ENCODE assay signal across 14 mouse cellular contexts in the genomic region with DNA sequence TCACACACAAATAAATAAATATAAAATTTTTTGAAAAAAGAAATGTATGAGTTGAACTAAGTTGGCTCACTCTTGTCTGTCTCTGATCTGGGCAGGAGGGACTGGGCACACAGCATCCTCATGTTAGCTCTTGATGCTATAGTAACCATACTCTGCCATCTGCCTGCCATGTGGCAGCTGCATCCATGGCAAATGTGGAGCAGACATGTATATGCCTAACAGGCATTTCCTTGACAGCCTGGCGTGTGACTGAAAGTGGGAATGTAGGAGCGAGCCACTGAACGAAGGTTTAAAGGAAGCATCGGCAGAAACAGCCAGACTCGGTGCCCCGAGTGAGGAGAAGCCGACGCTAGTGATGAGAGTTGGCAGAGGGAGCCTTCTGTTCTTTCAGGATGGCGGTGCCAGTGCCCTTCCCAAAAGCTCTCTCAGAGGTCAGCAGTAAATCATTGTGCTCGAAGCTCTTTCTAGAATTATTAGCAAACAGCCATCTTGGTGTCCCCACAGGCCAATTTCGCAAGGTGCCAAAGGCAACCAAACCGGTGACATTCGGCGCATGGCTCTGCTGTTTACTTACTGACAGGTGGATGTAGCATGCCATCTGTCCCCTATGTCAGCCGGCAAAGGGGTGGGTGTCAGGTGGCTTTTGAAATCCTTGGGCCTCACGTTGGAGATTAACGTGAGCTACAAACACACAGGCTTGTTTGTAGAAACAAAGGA. TPM values are rescaled to one million over a fixed set of nuclear protein-coding genes. Genes with fewer than 3 reads are reported as not detected.
DNase-seq lines count a peak whose midpoint lies in the region; ATAC-seq lines count a peak whose summit lies in the region.
"Had no signal": no experiment of that assay in that cellular context is flagged by ENCODE, and none has a peak within 500 bp of the region (broad histone marks: within the 10 kb centered on the region; RNA-seq: fewer than 3 reads in every experiment).

No protein-coding gene starts in this region.

- DNase-seq in embryonic facial prominence, embryonic 10.5 days (ENCODE audit: low spot score): no peak
- DNase-seq in cerebellum, adult 11 months: peak; percentile 50
- DNase-seq in embryonic facial prominence, embryonic 14.5 days (ENCODE audit: low spot score): peak; percentile 45
- DNase-seq in lung, postnatal 14 days: no peak
- no peak for DNase-seq in c-Kit-positive CD71-positive TER-119-positive erythroid progenitor cells, embryonic 14.5 days (ENCODE audit: low spot score)
- DNase-seq: gastrocnemius, postnatal 10 days; lung, adult 18-20 months had no signal

- H3K36me3 ChIP-seq in embryonic facial prominence, embryonic 13.5 days: no peaks in the 10 kb centered on the region
- H3K36me3 ChIP-seq in embryonic facial prominence, embryonic 10.5 days (replicated peaks): no peaks in the 10 kb centered on the region
- no peaks in the 10 kb centered on the region for H3K36me3 ChIP-seq in megakaryocyte, embryonic 14.5 days (replicated peaks; ENCODE audit: low read length)
- H3K36me3 ChIP-seq in embryonic facial prominence, embryonic 14.5 days (ENCODE audit: control insufficient read depth, insufficient read depth, low read length): no peaks in the 10 kb centered on the region
- H3K36me3 ChIP-seq: heart, embryonic 12.5 days; limb, embryonic 13.5 days had no signal

- H3K9ac ChIP-seq in embryonic facial prominence, embryonic 13.5 days: no peak overlapping the region
- H3K9ac ChIP-seq in embryonic facial prominence, embryonic 14.5 days (ENCODE audit: low read depth, low read length): no peak overlapping the region
- H3K9ac ChIP-seq: heart, embryonic 12.5 days; limb, embryonic 13.5 days had no signal

- peak overlapping the region; percentile 9; the same call in 1 of the 2 replicates for H3K4me2 ChIP-seq in embryonic facial prominence, embryonic 13.5 days
- no peak overlapping the region for H3K4me2 ChIP-seq in embryonic facial prominence, embryonic 14.5 days (ENCODE audit: low read depth, low read length)
- H3K4me2 ChIP-seq: heart, embryonic 12.5 days; limb, embryonic 13.5 days had no signal

- peaks cover 10% of the 10 kb centered on the region for H3K4me1 ChIP-seq in embryonic facial prominence, embryonic 13.5 days
- H3K4me1 ChIP-seq in embryonic facial prominence, embryonic 10.5 days: peaks cover 6% of the 10 kb centered on the region
- no peaks in the 10 kb centered on the region for H3K4me1 ChIP-seq in megakaryocyte, embryonic 14.5 days
- 0 out of 2 replicates have a peak, but pooled peaks cover under 1% of the 10 kb centered on the region for H3K4me1 ChIP-seq in embryonic facial prominence, embryonic 14.5 days (ENCODE audit: control insufficient read depth, insufficient read depth, low read length)
- H3K4me1 ChIP-seq: heart, embryonic 12.5 days; limb, embryonic 13.5 days had no signal

- no peaks in the 10 kb centered on the region for H3K27me3 ChIP-seq in embryonic facial prominence, embryonic 13.5 days
- no peaks in the 10 kb centered on the region for H3K27me3 ChIP-seq in embryonic facial prominence, embryonic 10.5 days (replicated peaks; ENCODE audit: low read depth, poor library complexity, severe bottlenecking)
- H3K27me3 ChIP-seq in megakaryocyte, embryonic 14.5 days (replicated peaks): peaks cover 53% of the 10 kb centered on the region
- no peaks in the 10 kb centered on the region for H3K27me3 ChIP-seq in embryonic facial prominence, embryonic 14.5 days (replicated peaks; ENCODE audit: control insufficient read depth, insufficient read depth, low read length)
- H3K27me3 ChIP-seq: heart, embryonic 12.5 days had no signal

- no peak overlapping the region for H3K27ac ChIP-seq in embryonic facial prominence, embryonic 13.5 days
- H3K27ac ChIP-seq in embryonic facial prominence, embryonic 10.5 days (replicated peaks): no peak overlapping the region
- no peak overlapping the region for H3K27ac ChIP-seq in embryonic facial prominence, embryonic 14.5 days (replicated peaks; ENCODE audit: low read depth, low read length)
- H3K27ac ChIP-seq: limb, embryonic 13.5 days had no signal

- no peak overlapping the region for H3K4me3 ChIP-seq in embryonic facial prominence, embryonic 13.5 days
- H3K4me3 ChIP-seq in embryonic facial prominence, embryonic 10.5 days: no peak overlapping the region
- H3K4me3 ChIP-seq in megakaryocyte, embryonic 14.5 days (replicated peaks): peak overlapping the region; percentile 5
- no peak overlapping the region for H3K4me3 ChIP-seq in embryonic facial prominence, embryonic 14.5 days (ENCODE audit: low read depth, low read length)
- H3K4me3 ChIP-seq: heart, embryonic 12.5 days; limb, embryonic 13.5 days had no signal

- no peak for ATAC-seq in embryonic facial prominence, embryonic 13.5 days (ENCODE audit: insufficient number of reproducible peaks, insufficient read depth, low FRiP score, low TSS enrichment, low read depth)
- ATAC-seq in megakaryocyte, adult 5-6 weeks (ENCODE audit: poor library complexity, severe bottlenecking): no peak
- 0 out of 2 replicates have a peak, but pooled peaks have one; percentile 30 for ATAC-seq in embryonic facial prominence, embryonic 14.5 days (ENCODE audit: low read depth)

- no peaks in the 10 kb centered on the region for H3K9me3 ChIP-seq in embryonic facial prominence, embryonic 13.5 days
- H3K9me3 ChIP-seq in embryonic facial prominence, embryonic 10.5 days: no peaks in the 10 kb centered on the region
- H3K9me3 ChIP-seq in megakaryocyte, embryonic 14.5 days: 0 out of 2 replicates have a peak, but pooled peaks cover 3% of the 10 kb centered on the region
- H3K9me3 ChIP-seq in embryonic facial prominence, embryonic 14.5 days (ENCODE audit: control insufficient read depth, low read length): no peaks in the 10 kb centered on the region
- H3K9me3 ChIP-seq: heart, embryonic 12.5 days; limb, embryonic 13.5 days had no signal

- WGBS in embryonic facial prominence, embryonic 13.5 days: 67% methylated on average over 17 of the region's 17 CpGs
- 84% methylated on average over 17 of the region's 17 CpGs for WGBS in embryonic facial prominence, embryonic 10.5 days
- WGBS in embryonic facial prominence, embryonic 14.5 days: 69% methylated on average over 17 of the region's 17 CpGs

RNA-seq across cellular contexts. Expression of gene Abr, which starts 17.3 kb away (rescaled TPM):
- 35.5 and 39.1 TPM in 2 replicates for polyA plus RNA-seq in embryonic facial prominence, embryonic 13.5 days (2015; fragmentation: Nextera tagmentation; extraction: Ambion mirVana)
- polyA plus RNA-seq in embryonic facial prominence, embryonic 10.5 days (2016; fragmentation: Nextera tagmentation; extraction: Ambion mirVana): 29.6 and 34.6 TPM in 2 replicates
- polyA plus RNA-seq in megakaryocyte, embryonic 14.5 days (2012; ENCODE audit: insufficient read depth, low replicate concordance): 6.3 and 8.5 TPM in 2 replicates
- 45.8 and 47.9 TPM in 2 replicates for total RNA-seq in megakaryocyte, adult 5-6 weeks (2015)
- 78.4 and 84.4 TPM in 2 replicates for total RNA-seq in megakaryocyte, adult 5-6 weeks (2017)
- polyA plus RNA-seq in embryonic facial prominence, embryonic 14.5 days (2014; fragmentation: Nextera tagmentation; extraction: Ambion mirVana): 35.3 and 41.4 TPM in 2 replicates

RNA-seq across cellular contexts. Expression of gene Bhlha9, which starts 32.8 kb away (rescaled TPM):
- polyA plus RNA-seq in embryonic facial prominence, embryonic 13.5 days (2015; fragmentation: Nextera tagmentation; extraction: Ambion mirVana): not detected in 2 replicates
- not detected in 2 replicates for polyA plus RNA-seq in embryonic facial prominence, embryonic 10.5 days (2016; fragmentation: Nextera tagmentation; extraction: Ambion mirVana)
- not detected in 2 replicates for polyA plus RNA-seq in megakaryocyte, embryonic 14.5 days (2012; ENCODE audit: insufficient read depth, low replicate concordance)
- 0.18 TPM in 1 of 2 replicates, not detected in the other for total RNA-seq in megakaryocyte, adult 5-6 weeks (2015)
- total RNA-seq in megakaryocyte, adult 5-6 weeks (2017): not detected in 2 replicates
- 0.14 TPM in 1 of 2 replicates, not detected in the other for polyA plus RNA-seq in embryonic facial prominence, embryonic 14.5 days (2014; fragmentation: Nextera tagmentation; extraction: Ambion mirVana)
- total RNA-seq: adrenal gland, postnatal 36 days; gastrocnemius, postnatal 10 days; megakaryocyte progenitor cell, adult 5-6 weeks had no signal

RNA-seq across cellular contexts. Expression of gene Trarg1, which starts 40.2 kb away (rescaled TPM):
- 0.31 and 0.76 TPM in 2 replicates for polyA plus RNA-seq in embryonic facial prominence, embryonic 13.5 days (2015; fragmentation: Nextera tagmentation; extraction: Ambion mirVana)
- polyA plus RNA-seq in embryonic facial prominence, embryonic 10.5 days (2016; fragmentation: Nextera tagmentation; extraction: Ambion mirVana): 0.05 and 0.18 TPM in 2 replicates
- 0.06 TPM in 1 of 2 replicates, not detected in the other for polyA plus RNA-seq in megakaryocyte, embryonic 14.5 days (2012; ENCODE audit: insufficient read depth, low replicate concordance)
- total RNA-seq in megakaryocyte, adult 5-6 weeks (2015): not detected in 2 replicates
- not detected in 2 replicates for total RNA-seq in megakaryocyte, adult 5-6 weeks (2017)
- polyA plus RNA-seq in embryonic facial prominence, embryonic 14.5 days (2014; fragmentation: Nextera tagmentation; extraction: Ambion mirVana): 2.5 and 3.9 TPM in 2 replicates
- total RNA-seq: megakaryocyte progenitor cell, adult 5-6 weeks had no signal
- polyA plus RNA-seq: heart, embryonic 12.5 days had no signal

Comparison
In these comparisons a context has a peak if more than half of its experiments do, and no peak if none do; other contexts are left out.
1. DNase-seq: peak in cerebellum, adult 11 months (single experiment) and embryonic facial prominence, embryonic 14.5 days (single experiment); none in embryonic facial prominence, embryonic 10.5 days (single experiment), lung, postnatal 14 days (single experiment) and c-Kit-positive CD71-positive TER-119-positive erythroid progenitor cells, embryonic 14.5 days (single experiment).